Mouse (Mus musculus) megakaryocyte, adult 5-6 weeks (primary cell): Measurements from ENCODE around the gene Sik1. TPM values are rescaled to one million over a fixed set of nuclear protein-coding genes. Genes with fewer than 3 reads are reported as not detected.
"Not testable (repeated sequence)": the region's sequence is repeated elsewhere in the genome, so short reads cannot be mapped to it uniquely, and the experiment has no call there.

Experiments
- ATAC-seq: 2 replicates; pipeline ENCODE4 v1.8.0; 2016; ENCODE audit warnings: mild to moderate bottlenecking, inconsistent platforms; ENCODE audit not compliant: poor library complexity, severe bottlenecking
- total RNA-seq, 2 experiments: library from RNA; stranded (forward) in 1 of 2; stranded (reverse) in 1 of 2; fragments of 153-499, 151-499 nt in 1 of 2; fragments of 221-1000, 200-1000 nt in 1 of 2; gene quantifications; 2 replicates each; pipeline versions ENCODE4 v1.2.3 to v1.2.4; 2015 to 2017

Gene Sik1
- total RNA-seq (2015) (29.9 and 37.6 TPM in 2 replicates), total RNA-seq (2017) (30.6 and 31.2 TPM in 2 replicates)

DNA sequence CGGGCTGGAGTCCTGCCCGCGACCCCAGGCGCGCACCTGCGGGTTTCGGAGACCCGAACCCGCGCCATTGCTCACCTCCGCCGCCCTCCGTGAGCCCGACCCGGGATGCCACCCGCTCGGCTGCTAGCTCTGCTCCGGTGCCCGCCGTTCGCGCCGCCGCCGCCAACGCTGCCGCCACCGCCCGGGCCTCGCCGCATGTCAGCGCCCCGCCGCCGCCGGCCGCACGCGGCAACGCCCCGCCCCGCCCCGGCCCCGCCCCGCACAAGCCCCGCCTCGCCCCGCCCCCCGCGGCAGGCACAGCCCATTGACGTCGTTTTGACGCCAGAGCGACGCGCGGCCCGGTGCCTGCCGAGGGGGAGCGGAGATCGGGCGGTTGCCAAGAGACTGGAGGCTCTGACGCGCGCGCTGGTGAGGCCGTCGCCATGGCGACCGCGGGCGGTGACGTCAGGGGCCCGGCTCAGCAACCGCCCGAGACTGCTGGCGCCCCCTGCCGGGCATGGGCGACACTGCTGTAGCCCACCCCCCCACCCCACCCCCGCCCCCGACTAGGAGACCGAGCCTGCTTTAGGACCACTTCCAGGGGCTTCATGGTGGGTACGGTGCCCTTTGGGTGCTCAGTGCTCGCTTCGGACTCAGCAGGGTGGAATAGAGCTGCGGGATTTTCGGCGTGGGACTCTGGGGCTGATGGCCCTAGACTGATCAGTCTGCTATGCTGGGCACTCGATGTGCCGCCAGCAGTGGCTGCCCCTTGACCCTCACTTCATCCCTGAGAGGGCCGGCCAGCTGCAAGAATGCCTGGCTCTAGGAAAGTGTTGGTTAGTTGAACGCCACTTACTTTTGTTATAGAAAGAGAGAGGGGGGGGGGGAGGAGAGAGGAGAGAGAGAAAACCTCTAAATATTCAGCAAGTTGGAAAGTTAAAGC lies at the start of gene Sik1:
Gene Sik1 (minus strand): TSS at position 208 of the 922 bp plus-strand sequence.
- ATAC-seq, result peak; percentile 93

DNA sequence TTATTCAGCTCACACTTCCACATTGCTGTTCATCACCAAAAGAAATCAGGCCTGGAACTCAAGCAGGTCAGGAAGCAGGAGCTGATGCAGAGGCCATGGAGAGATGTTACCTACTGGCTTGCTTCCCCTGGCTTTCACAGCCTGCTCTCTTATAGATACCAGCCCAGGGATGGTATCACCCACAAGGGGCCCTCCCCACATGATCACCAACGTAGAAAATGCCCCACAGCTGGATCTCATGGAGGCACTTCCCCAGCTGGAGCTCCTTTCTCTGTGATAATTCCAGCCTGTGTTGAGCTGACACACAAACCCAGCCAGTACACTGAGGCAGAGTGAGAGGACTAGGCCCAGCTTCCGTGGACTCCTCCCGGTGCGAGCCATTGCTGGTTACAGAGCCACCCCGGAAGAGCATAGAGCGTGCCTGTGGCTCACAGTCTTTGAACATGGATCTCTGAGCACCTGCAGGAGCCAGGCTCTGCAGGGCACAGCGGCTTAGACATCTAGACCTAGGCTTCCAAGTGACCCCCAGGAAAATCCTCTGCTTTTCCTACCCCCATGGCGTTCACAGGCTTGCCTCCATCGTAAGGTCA lies 49.7 kb upstream of the Sik1 start:
- ATAC-seq, result peak; percentile 25

DNA sequence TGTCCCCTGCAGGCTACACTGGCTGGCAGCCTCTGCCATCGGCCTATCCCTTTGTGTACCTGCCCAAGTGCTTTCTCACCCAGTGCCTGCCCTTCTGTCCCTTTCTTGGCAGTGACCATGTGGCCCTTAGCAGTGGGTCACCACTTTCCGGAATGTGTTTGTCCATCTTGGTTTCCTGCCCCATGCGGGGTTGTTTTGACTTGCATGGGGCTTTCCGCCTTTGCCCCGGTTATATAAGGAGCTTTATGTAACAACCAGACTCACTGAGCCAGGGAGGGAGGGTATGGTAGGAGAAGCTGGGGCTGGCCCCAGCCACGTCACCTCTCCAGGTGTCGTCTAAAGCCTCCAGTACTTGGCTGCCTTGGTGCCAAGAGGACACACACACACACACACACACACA lies 48.4 kb upstream of the Sik1 start:
- ATAC-seq, result no peak

DNA sequence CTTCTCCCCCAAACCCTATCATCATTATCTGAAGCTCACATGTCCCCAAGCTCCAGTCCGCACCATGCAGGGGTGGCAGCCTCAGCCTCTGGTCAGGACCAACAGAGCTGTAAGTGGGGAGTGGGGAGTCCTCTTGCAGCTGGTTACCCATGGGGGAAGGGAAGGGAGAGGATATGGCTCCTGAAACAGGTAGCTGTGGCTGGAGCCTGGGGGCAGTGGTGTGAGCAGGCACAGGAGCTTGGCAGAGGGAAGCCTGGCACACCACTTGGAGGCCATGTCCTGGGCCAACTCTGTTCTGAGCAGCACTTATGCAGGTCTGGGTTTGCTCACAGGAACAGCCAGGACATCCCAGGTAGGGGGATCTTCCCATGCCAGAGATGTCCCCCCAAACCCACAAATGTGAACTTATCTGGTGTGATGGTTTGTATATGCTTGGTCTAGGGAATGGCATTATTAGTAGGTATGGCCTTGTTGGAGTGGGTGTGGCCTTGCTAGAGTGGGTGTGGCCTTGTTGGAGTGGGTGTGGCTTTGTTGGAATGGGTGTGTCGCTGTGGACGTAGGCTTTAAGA lies 47.1 kb upstream of the Sik1 start:
- no peak for ATAC-seq

DNA sequence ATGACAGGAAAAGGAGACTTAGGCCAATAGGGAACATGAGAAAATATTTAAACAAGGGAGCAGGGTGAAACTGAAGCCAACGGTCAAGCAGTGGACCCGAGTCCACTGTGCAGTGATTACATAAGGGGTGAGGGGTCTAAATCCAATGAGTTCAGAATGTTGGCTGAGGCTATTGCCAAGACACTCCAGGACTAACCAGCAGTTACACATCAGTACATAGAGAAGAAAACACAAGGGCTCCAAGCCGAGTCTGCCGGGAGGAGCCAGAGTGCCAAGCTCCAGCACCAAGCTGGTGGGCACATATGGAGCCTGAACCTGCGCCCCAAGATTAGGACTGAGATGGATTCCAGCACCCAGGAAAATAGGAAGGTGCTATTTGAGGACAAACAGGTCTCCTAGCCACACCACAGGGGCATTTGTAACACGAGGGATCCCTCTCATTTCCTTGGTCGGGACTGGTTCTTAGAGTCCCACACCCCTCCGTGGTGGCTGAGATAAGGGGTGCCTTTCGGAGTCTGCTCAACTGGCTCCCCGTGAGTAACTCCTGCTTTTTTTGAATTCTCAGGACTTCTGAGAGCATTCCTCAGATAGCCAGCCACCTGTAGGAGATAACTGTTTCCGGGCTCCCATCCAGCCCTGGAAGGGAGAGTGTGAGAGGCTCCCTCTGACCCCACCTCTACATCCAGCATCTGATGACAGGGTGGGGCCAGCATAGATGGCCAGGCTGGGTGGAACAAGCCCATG lies 46.0 kb upstream of the Sik1 start:
- no peak for ATAC-seq

DNA sequence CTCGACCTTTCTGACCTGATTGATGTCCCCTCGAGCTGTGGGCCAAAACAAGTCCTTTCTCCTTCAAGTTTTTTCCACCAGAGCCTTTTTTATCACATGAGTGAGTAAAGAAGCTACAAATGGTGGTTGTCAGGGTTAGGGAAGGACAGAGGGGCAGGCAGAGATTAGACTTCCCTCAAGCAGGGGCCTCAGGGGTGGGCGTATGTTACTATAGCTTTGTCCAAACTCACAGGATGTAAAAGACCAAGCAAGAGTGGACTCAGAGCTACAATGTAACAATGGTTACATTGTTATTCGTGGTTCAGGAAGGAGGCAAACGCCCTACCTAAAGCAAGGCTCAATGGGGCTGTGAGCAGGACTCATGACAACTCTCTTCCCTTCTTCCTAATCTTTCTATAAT lies 43.3 kb upstream of the Sik1 start:
- no peak for ATAC-seq

DNA sequence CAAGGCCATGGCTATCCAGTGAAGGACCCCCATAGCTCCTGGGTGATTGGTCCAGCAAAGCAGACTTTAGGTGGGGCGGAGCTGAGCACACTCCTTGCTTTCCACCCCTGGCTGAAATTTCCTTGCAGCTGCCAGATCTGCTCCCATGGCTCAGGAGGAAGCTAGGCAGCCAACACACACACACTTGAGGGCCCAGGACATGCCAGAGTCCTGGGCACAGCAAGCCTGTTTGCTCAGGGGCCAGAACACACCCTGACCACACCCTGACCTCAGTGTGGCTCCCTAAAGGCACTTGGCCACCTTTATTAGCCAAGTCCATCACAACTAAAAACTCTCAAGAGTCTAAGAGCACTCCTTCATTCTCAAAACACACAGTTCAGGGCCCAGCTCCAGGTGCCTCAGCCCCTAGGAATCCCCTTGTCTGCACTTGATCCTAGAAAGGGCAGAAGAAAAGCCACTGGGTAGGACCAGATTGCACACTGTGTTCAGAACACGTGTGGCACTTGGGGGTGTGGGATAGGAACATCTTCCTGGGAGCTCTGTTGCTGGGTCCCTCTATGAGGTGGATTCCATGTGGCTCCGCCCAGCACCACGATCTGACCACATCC lies 41.7 kb upstream of the Sik1 start:
- ATAC-seq, result no peak

DNA sequence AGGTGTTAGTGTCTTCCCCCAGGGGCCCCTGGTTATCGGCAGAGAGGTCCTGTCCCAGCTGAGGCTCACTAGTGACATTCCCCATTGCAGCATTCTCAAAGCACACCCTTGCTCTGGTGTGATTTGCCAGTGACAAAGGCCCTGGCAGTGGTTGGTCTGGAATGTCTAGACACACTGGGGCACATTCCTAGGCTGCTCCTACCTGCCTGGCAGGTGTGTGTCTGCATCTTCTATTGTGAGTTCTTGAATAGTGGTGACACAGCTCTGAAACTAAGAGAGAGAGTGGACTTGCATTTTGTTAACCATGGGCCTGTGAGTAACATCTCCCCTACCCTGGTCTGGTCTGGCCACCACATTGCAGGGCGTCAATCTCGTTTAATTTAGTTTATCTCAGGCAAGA lies 41.1 kb upstream of the Sik1 start:
- no peak for ATAC-seq

DNA sequence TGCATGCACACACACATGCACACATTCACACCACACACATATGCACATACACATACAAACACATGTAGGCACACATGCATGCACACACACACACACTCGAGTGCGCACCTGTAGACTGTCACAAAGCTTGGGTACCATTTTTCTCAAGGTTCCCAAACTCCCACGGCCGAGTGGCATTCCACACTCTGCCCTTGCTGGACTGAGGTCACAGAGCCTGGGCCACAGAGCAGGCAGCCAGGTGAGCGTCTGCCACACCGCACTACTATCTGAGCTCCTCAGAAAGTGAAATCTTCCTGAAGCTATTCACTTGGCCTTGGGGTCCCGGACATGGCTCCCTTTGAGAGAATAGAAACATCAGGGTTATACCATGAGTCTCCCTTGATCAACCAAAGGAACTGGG lies 40.7 kb upstream of the Sik1 start:
- ATAC-seq, result no peak

DNA sequence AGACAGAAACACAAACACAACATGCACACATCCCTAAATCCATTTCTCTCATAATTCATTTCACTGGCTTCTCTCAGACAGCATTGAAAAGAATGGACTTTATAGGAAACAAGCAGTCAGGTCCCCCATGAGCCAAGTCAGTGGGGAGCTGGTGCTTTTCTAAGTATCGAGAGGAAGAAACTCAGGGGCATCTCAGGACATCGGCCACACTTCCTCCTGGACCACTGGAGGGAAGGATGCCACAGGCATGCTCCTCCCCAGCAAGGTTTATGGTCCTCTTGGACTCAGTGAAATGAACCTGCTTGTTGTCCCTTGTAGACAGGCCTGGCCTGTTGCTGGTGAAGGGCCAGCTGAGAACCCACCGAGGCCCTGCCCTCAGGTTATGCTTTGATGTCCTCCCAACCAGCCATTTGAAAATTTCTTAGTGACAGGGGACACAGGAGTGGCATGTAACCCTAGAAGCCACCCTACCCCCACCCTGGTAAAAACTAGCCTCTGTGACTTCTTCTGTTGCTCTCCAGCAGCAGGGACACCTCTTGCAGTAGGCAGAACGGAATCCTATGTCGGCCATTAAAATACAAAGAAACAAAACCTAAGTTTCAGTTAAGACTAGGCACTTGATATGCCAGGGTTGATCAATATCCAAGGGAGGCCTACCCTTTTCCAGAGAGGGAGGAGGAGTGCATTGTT lies 37.9 kb upstream of the Sik1 start:
- no peak for ATAC-seq

DNA sequence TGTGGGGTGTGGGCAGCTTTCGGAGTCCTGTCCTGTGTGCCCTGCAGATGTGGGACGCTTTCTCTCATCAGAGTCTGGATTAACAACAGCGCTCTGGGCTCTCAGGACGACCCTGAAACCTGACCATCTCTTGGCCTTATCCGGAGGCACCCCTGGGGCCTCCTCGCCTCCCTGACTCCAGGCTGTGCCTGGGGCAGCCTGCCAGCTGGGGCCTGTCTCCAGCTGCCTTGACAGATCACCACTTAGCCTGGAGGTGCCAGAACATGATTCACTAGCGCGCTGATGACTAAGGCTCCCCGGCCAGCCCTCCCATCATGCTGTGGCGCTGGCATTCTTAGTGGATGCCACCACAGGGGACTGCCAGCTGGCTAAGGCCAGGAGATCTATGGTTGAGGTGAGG lies 37.1 kb upstream of the Sik1 start:
- no peak for ATAC-seq

DNA sequence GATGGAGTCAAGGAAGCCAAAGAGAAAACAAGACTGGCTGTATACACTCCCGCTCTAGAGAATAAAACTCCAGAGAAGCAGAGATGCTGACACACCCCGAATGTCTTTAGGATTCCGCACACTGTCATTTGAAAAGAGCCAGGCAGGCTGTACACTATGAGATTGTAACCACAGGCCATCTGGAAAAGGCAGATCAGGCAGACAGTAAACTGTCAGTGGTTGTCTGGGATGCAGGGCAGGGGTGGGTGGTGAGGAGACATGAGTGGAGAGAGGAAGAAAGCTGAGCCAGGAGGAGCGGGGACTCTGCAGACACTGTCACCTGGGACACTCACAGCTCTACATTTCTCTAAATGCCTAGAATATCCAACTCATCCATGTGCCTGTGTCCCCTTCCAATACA lies 36.3 kb upstream of the Sik1 start:
- ATAC-seq, result no peak

DNA sequence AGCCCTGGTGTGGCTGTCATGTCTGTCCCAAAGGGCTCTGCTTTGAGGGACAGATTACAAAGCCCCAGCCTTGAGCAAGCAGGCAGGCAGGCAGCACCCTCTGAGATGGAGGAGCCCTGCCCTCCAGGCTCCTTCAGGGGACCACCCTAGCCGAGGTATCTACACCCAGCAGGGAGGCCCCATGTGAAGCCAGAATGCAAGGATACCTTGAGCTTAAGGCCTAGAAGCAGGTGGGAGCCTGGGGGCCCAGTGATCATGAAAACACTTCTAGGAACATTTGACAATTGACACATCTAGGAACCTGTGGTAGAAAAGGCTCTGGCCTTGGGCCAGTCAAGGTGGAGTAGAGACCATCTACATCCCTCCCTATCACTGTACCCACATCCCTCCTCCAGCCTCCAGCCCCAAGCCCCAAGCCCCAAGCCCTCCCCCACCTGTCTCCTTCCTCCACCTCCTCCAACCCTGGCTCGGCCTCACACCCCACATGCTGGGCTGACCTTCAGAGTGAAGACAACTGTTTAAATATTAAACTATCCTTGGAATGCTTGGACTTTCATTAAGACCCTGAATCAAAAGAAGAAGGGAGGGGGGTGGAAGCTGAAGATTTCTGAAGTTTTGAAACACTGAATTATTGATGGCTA lies 34.8 kb upstream of the Sik1 start:
- no peak for ATAC-seq

DNA sequence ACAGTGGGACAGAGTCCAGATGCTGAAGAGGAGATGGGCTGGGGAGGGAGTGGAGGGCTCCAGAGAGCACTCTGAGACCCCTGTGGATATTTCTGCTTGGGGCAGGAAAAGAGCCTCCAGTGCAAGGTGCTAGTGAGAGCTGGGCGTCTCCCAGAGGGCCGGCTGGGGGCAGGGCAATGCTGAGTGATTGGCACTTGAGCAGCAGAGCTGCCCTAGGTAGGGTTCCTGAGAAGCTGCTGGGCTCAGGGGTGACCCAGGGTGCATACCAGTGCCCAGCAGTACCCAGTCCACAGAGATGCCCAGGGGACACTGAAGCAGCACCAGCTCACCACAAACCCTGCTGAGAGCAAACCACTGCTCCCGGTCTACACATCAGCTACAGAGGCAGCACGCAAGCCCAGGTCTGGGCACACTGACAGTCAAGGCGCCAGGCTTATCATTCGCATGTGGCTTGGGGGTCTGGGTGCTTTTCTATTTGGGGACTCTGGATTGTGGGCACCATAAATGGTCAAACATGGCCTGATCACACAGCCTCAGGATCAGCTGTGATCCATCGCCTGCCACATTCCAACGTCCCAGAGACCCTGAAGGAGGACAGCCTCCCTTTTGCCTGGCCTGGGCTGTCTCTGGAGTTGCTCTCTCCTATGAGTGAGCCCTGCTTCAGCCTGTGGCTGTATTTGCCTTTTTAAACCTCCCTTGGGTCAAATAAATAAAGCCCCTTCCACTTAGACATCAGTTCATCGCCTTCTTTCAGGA lies 34.0 kb upstream of the Sik1 start:
- ATAC-seq, result no peak

DNA sequence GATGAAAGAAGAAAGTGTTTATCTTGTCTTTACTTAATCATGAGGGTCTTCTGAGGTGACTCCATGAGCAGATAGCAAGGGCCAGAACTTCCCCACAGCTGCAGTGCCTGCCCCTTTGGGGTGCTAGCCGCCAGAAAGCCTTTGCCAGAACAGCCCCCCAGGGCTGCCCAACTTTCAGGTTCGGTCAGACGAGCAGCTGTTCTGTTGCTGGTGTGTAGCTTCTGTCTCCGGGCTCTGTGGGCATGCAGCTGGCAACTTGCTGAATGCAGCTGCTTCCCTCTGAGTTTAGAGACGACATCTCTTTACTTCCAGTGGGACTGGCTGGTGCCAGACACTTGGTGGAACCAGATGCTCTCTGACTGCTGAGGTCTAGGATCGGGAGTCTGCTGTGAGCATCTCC lies 32.9 kb upstream of the Sik1 start:
- no peak for ATAC-seq

DNA sequence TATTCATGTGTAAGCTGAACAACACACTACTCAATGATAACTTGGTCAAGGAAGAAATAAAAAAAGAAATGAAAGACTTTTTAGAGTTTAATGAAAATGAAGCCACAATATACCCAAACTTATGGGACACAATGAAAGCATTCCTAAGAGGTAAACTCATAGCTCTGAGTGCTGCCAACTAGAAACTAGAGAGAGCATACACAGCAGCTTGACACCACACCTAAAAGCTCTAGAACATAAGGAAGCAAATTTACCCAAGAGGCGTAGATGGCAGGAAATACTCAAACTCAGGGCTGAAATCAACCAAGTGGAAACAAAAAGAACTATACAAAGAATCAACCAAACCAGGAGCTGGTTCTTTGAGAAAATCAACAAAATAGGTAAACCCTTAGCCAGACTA lies 29.1 kb upstream of the Sik1 start:
- not testable (repeated sequence) for ATAC-seq

DNA sequence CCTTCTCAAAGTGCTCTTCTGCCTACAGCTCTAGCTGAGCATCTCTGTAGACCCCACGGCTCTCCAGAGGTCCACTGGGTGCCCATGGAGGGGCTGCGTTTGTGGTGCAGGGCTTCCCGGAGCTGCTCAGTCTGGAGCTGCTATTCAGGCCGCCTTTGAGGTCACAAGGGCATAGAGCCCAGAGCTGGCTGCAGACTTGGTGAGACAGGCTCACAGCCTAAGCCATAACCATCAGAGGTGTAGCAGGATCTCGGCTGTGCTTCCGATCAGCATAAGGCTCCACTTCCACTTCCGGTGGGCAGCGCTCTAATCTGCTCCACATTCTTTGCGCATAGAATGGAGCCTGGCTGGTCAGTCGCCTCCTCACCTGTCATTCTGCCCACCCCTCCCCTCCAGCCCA lies 23.8 kb upstream of the Sik1 start:
- no peak for ATAC-seq

DNA sequence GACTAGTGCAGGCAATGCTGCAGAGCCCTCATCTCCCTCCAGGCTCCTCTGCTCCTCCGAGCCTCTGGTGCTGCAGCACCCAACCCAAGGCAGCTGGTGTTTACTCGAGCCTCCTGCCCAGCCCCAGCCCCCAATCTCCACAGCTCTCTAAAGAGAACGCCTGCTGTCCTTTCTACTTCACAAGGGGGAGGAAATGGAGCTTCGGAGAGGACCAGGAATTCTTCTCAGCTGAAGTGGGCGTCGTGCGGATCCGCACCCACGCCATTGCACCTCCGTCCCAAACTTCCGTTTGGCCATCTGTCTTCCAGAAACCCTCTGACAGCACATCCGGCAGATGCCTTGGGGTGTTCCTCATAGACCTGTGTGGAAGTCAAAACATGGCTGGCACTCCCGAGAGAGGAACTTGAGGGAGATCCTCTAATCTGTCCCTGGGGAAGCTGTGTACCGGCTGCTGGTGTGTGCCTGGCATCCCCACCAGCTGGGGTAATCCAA lies 22.1 kb upstream of the Sik1 start:
- no peak for ATAC-seq

DNA sequence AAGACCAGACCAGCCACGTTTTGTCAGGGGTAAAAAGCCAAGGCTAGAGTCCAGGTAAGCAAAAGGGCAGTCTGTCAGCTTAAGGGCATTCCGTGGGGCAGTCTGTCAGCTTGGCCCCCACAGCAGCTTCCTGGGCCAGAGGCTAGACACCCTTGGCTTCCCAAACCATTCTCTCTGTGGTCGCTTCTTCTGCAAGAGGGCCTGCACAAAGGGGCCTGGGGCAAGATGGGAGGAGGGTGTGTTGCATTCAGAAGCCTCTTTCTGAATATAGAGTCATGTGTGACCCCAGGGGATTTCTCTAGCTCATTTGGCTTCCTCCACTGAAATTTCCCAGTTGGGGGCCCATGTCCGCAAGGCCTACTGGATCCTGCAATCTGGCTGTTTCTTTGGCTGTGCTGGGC lies 21.6 kb upstream of the Sik1 start:
- ATAC-seq, result no peak
